Mouse (Mus musculus): ENCODE measurements around the gene Prdm10.

DNA sequence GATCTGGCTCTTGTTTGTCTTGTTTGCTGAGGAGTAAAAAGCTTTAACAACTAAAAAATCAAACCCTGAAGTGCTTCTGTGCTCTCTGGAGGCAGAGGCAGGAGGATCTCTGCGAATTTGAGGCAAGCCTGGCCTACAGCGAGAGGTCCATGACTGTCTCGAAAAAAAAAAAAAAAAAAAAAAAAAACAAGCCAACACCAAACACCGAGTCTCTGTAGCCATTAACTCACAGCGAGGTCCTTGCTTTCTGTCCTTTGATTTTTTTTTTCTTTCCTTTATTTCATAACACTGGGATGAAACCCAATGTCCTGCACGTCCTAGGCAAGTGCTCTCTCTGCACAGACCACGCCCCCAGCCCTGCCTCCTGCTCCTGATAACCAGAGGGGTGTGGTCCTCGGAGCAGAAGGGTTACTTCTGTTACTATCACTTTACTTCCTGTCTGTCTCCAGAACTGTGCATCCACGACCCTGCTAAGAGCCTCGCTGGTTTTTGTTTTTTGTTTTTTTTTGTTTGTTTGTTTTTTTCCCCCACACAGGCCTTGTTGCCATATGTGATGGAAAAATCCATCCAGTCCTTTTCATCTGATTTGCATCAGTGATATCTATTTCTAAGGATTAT, 28.0 kb upstream of the Prdm10 start:
- TF ChIP-seq CTCF (IDR thresholded peaks at IDR 0.05; ENCODE audit: extremely low read depth, insufficient read length, insufficient replicate concordance, low read depth, low read length) (no peak), POLR2A (IDR thresholded peaks at IDR 0.05; ENCODE audit: low read depth, low read length) (no peak)

Data from small intestine, adult 2 months (tissue).